Mouse (Mus musculus) liver, embryonic 11.5 days (tissue): ENCODE results near the gene Lrrc66. TPM values are rescaled to one million over a fixed set of nuclear protein-coding genes. Genes with fewer than 3 reads are reported as not detected.

Source experiments
- ATAC-seq: fragments of 200-750 bp; cut with Nextera tagmentation; replicated peaks from 2 replicates; pipeline ENCODE4 v1.8.0; 2017; ENCODE audit warnings: moderate number of reproducible peaks, mild to moderate bottlenecking, moderate TSS enrichment, moderate library complexity; ENCODE audit not compliant: low FRiP score
- DNase-seq: peaks from one replicate; pipeline ENCODE4 v3.0.0-alpha.2; 2017; ENCODE audit warnings: low spot score
- H3K27ac ChIP-seq: fragments of 300-500 bp; sonication (generic); 2 replicates; pipeline ENCODE4 v1.5.1; 2014; ENCODE audit warnings: mild to moderate bottlenecking, low read depth, low read length, control low read depth
- H3K27me3 ChIP-seq: fragments of 300-500 bp; sonication (generic); replicated peaks from 2 replicates; pipeline ENCODE4 v1.6.1; 2014; ENCODE audit warnings: low read length, mixed read lengths; ENCODE audit not compliant: control insufficient read depth, insufficient read depth
- H3K36me3 ChIP-seq: fragments of 300-500 bp; sonication (generic); 2 replicates; pipeline ENCODE4 v1.6.1; 2014; ENCODE audit warnings: mild to moderate bottlenecking, low read length, moderate library complexity, mixed read lengths; ENCODE audit not compliant: control insufficient read depth, insufficient read depth
- H3K4me1 ChIP-seq: fragments of 300-500 bp; sonication (generic); replicated peaks from 2 replicates; pipeline ENCODE4 v1.6.1; 2014; ENCODE audit warnings: low read length, mixed read lengths; ENCODE audit not compliant: control insufficient read depth, insufficient read depth
- H3K4me2 ChIP-seq: fragments of 300-500 bp; sonication (generic); 2 replicates; pipeline ENCODE4 v1.6.1; 2014; ENCODE audit warnings: mild to moderate bottlenecking, control low read depth, moderate library complexity
- H3K4me3 ChIP-seq: fragments of 300-500 bp; sonication (generic); 2 replicates; pipeline ENCODE4 v1.5.1; 2014; ENCODE audit warnings: low read depth, low read length, control low read depth
- H3K9ac ChIP-seq: fragments of 300-500 bp; sonication (generic); 2 replicates; pipeline ENCODE4 v1.6.1; 2014; ENCODE audit warnings: low read depth, low read length, control low read depth
- H3K9me3 ChIP-seq: fragments of 300-500 bp; sonication (generic); 2 replicates; pipeline ENCODE4 v1.6.1; 2016; ENCODE audit warnings: low read length, inconsistent platforms, mixed read lengths; ENCODE audit not compliant: control insufficient read depth
- WGBS: fragments of 180-500 bp; shearing (Covaris S2); extraction: QIAGEN DNeasy Blood & Tissue Kit; methylation state at CpG from one replicate; pipeline ENCODE4 v1.1.7; 2014; 5-methylcytosine and 5-hydroxymethylcytosine counted together
- polyA plus RNA-seq: library from polyadenylated mRNA; unstranded; fragments of >200 nt; fragmentation: Nextera tagmentation; extraction: Ambion mirVana; gene quantifications from 2 replicates; pipeline ENCODE4 v1.2.1, GENCODE M21; 2014

Lrrc66 gene
- polyA plus RNA-seq, 1 experiment from 2014 or later: 0.74 TPM

GRCm38 (mm10) chr5:73566119-73566518 lies 66.2 kb downstream of the Lrrc66 start:
- H3K4me1 ChIP-seq: no peaks in the 10 kb centered on the region
- H3K9me3 ChIP-seq: no peaks in the 10 kb centered on the region
- WGBS: 85% methylated on average over 5 of the region's 5 CpGs
- H3K27ac ChIP-seq: no peak overlapping the region
- H3K27me3 ChIP-seq: no peaks in the 10 kb centered on the region
- no peak overlapping the region for H3K4me2 ChIP-seq
- H3K9ac ChIP-seq: no peak overlapping the region
- H3K4me3 ChIP-seq: no peak overlapping the region
- no peaks in the 10 kb centered on the region for H3K36me3 ChIP-seq
- ATAC-seq: no peak
- no peak for DNase-seq

GRCm38 (mm10) chr5:73564038-73564437 lies 68.3 kb downstream of the Lrrc66 start:
- Histone ChIP-seq H3K27ac (no peak overlapping the region), H3K9ac (no peak overlapping the region), H3K36me3 (no peaks in the 10 kb centered on the region), H3K4me1 (no peaks in the 10 kb centered on the region), H3K9me3 (no peaks in the 10 kb centered on the region), H3K27me3 (no peaks in the 10 kb centered on the region), H3K4me2 (no peak overlapping the region), H3K4me3 (no peak overlapping the region)
- WGBS: 87% methylated on average over 6 of the region's 6 CpGs
- DNase-seq (no peak), ATAC-seq (no peak)

GRCm38 (mm10) chr5:73558756-73559155 lies 73.6 kb downstream of the Lrrc66 start:
- Histone ChIP-seq H3K9ac (no peak overlapping the region), H3K9me3 (no peaks in the 10 kb centered on the region), H3K27ac (no peak overlapping the region), H3K4me1 (no peaks in the 10 kb centered on the region), H3K4me2 (no peak overlapping the region), H3K36me3 (no peaks in the 10 kb centered on the region), H3K4me3 (no peak overlapping the region), H3K27me3 (no peaks in the 10 kb centered on the region)
- DNase-seq: no peak
- WGBS: 83% methylated on average over 6 of the region's 6 CpGs
- no peak for ATAC-seq

GRCm38 (mm10) chr5:73556733-73557425 lies 75.4 kb downstream of the Lrrc66 start:
- 82% methylated on average over 12 of the region's 12 CpGs for WGBS
- H3K27me3 ChIP-seq: no peaks in the 10 kb centered on the region
- DNase-seq (no peak), ATAC-seq (no peak)
- H3K36me3 ChIP-seq: peaks cover 3% of the 10 kb centered on the region; the same call in 1 of the 2 replicates
- no peak overlapping the region for H3K27ac ChIP-seq
- no peak overlapping the region for H3K4me2 ChIP-seq
- no peak overlapping the region for H3K9ac ChIP-seq
- H3K4me1 ChIP-seq: no peaks in the 10 kb centered on the region
- H3K4me3 ChIP-seq: no peak overlapping the region
- H3K9me3 ChIP-seq: no peaks in the 10 kb centered on the region

Other genes with a start within 250 kb of the Lrrc66 start
- not detected in 2 replicates for gene Cwh43, start 226.5 kb downstream of the Lrrc66 start, polyA plus RNA-seq
- gene Dcun1d4, start 151.5 kb downstream of the Lrrc66 start, polyA plus RNA-seq: 14.8 and 15.4 TPM in 2 replicates
- 8.9 and 9.3 TPM in 2 replicates for gene Sgcb, start 15.3 kb upstream of the Lrrc66 start, polyA plus RNA-seq
- not detected in 2 replicates for gene Spata18, start 18.9 kb upstream of the Lrrc66 start, polyA plus RNA-seq